Mouse (Mus musculus) forebrain, embryonic 14.5 days (tissue): ENCODE measurements at regions not wholly inside any gene's neighbourhood (a gene's known extent, or its start where the extent isn't known, plus 50 kb on each side); places are given as distances from the start of the nearest gene placed in this dataset.
A peak's percentile ranks its signal among the peaks of the same experiment; 100 is the strongest.

Experiments used
- ATAC-seq: fragments of 200-750 bp; cut with Nextera tagmentation; 2 replicates; pipeline ENCODE4 v1.8.0; 2017; ENCODE audit warnings: mild to moderate bottlenecking, moderate library complexity
- DNase-seq: peaks from one replicate; pipeline ENCODE4 v3.0.0-alpha.2; 2015; ENCODE audit warnings: low spot score
- H3K27ac ChIP-seq: fragments of 300-500 bp; sonication (generic); 2 replicates; pipeline ENCODE4 v1.5.1; 2014; ENCODE audit warnings: low read depth, mild to moderate bottlenecking, control low read depth, low read length, moderate library complexity
- H3K27me3 ChIP-seq: fragments of 300-500 bp; sonication (generic); replicated peaks from 2 replicates; pipeline ENCODE4 v1.6.1; 2014; ENCODE audit warnings: low read length, control low read depth, mixed read lengths; ENCODE audit not compliant: control insufficient read depth, insufficient read depth
- H3K36me3 ChIP-seq: fragments of 300-500 bp; sonication (generic); 2 replicates; pipeline ENCODE4 v1.6.1; 2014; ENCODE audit warnings: low read length, control low read depth; ENCODE audit not compliant: control insufficient read depth, insufficient read depth
- H3K4me1 ChIP-seq: fragments of 300-500 bp; sonication (generic); 2 replicates; pipeline ENCODE4 v1.6.1; 2014; ENCODE audit warnings: antibody characterized with exemption, low read length, control low read depth; ENCODE audit not compliant: control insufficient read depth, insufficient read depth
- H3K4me2 ChIP-seq: fragments of 300-500 bp; sonication (generic); 2 replicates; pipeline ENCODE4 v1.6.1; 2014; ENCODE audit warnings: mild to moderate bottlenecking, control low read depth, low read length
- H3K4me3 ChIP-seq: fragments of 300-500 bp; sonication (generic); 2 replicates; pipeline ENCODE4 v1.5.1; 2014; ENCODE audit warnings: low read depth, low read length, control low read depth
- H3K9ac ChIP-seq: fragments of 300-500 bp; sonication (generic); 2 replicates; pipeline ENCODE4 v1.6.1; 2014; ENCODE audit warnings: mild to moderate bottlenecking, low read length, control low read depth, moderate library complexity
- H3K9me3 ChIP-seq: fragments of 300-500 bp; sonication (generic); replicated peaks from 2 replicates; pipeline ENCODE4 v1.6.1; 2016; ENCODE audit warnings: low read length, control low read depth, mixed read lengths; ENCODE audit not compliant: control insufficient read depth
- WGBS: fragments of 180-500 bp; shearing (Covaris S2); extraction: QIAGEN DNeasy Blood & Tissue Kit; methylation state at CpG from one replicate; pipeline ENCODE4 v1.1.7; 2014; 5-methylcytosine and 5-hydroxymethylcytosine counted together

DNA sequence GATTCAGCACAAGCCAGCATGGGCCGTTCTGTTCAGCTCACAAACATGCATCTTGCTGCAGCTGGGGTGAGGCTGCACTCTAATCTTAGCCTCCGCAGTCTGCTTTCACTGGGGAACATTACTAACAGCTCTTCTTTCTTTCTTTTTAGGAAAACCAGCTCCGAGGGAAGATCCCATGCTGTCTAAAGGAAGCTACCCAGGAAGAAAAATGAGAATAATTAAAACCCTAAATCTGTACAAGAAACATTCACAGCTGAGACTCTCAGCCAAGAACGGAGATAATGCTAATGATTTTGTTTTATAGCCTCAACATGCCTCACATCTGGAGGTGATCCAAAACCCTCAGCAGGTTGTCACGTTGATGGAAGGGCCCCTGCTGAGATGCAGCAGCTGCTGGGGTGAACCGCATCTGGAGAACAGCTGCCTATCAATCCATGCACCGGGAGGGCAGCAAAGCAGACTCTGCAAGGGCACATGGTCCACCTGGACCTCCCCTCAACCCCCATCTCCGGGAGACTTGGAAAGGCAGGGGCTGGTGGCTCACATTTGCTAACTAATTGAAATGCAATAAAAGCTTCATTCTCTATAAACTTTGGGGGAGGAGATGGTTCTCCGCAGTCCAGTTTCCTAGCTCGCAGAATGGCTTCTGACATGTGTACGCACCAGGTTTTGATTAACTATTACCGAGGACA is 359.3 kb downstream of the Synb start:
- H3K4me1 ChIP-seq, result peaks cover 16% of the 10 kb centered on the region
- DNase-seq, result peak; percentile 76
- H3K9me3 ChIP-seq, result no peaks in the 10 kb centered on the region
- H3K27me3 ChIP-seq, result no peaks in the 10 kb centered on the region
- peak; percentile 76 for ATAC-seq
- H3K4me3 ChIP-seq, result no peak overlapping the region
- no peaks in the 10 kb centered on the region for H3K36me3 ChIP-seq
- H3K9ac ChIP-seq, result 0 out of 2 replicates have a peak overlapping the region, but pooled peaks have one; percentile 17
- H3K4me2 ChIP-seq, result peak overlapping the region; percentile 22; the same call in 1 of the 2 replicates
- H3K27ac ChIP-seq, result peak overlapping the region; percentile 3; the same call in 1 of the 2 replicates
- 19% methylated on average over 12 of the region's 12 CpGs for WGBS

DNA sequence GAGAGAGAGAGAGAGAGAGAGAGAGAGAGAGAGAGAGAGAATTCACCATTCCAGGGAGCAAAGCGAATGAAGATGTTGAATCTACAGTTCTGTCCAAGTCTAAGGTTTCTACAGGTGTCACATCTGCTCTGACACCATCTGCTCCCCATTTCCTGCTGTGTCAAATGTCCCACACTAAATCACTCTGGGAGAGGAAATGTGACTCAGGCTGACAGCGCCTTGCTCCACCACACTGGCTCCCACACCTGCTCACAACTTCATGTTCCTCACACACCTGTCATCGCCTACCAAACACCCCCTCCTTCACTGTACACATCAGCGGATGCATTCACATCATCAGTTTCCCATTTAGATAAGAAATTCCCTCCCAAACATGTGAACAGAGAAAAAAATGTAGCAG is 366.3 kb downstream of the Synb start:
- no peaks in the 10 kb centered on the region for H3K9me3 ChIP-seq
- no peak overlapping the region for H3K4me2 ChIP-seq
- ATAC-seq, result no peak
- no peak for DNase-seq
- H3K27ac ChIP-seq, result no peak overlapping the region
- no peak overlapping the region for H3K4me3 ChIP-seq
- H3K4me1 ChIP-seq, result peaks cover 5% of the 10 kb centered on the region
- no peak overlapping the region for H3K9ac ChIP-seq
- no peaks in the 10 kb centered on the region for H3K36me3 ChIP-seq
- H3K27me3 ChIP-seq, result no peaks in the 10 kb centered on the region
- WGBS, result 83% methylated on average over 4 of the region's 4 CpGs

DNA sequence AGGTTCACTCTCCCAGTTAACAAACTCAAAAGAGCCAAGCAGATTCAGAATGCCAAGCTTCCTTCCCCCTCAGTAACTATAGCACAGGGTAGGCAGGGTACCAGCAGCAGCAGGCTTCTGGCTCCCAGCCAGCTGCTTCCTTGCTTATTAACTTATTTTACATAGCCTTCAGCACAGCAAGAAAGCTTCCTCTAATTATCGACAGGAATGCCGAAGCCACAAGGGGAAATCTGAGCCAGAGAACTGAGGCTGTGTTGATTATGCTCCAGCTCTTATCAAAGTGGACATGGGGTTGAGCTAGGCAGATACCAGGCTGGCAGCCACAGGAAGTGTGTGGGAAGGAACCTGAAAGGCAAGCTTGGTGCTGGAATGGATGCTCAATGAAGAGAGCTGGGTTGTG is 371.0 kb downstream of the Synb start:
- Histone ChIP-seq H3K27ac (peak overlapping the region; percentile 63; the same call in 1 of the 2 replicates), H3K36me3 (no peaks in the 10 kb centered on the region), H3K4me2 (no peak overlapping the region), H3K9me3 (no peaks in the 10 kb centered on the region), H3K4me1 (peaks cover 13% of the 10 kb centered on the region), H3K27me3 (no peaks in the 10 kb centered on the region), H3K9ac (no peak overlapping the region), H3K4me3 (no peak overlapping the region)
- 0% methylated on average over 2 of the region's 2 CpGs for WGBS
- DNase-seq, result peak; percentile 97
- ATAC-seq, result peak; percentile 98

GRCm38 (mm10) chr14:68922035-68922434 is 372.1 kb downstream of the Synb start:
- ATAC-seq (no peak), DNase-seq (no peak)
- Histone ChIP-seq H3K4me1 (peaks cover 13% of the 10 kb centered on the region), H3K36me3 (no peaks in the 10 kb centered on the region), H3K27me3 (no peaks in the 10 kb centered on the region), H3K9ac (no peak overlapping the region), H3K4me2 (no peak overlapping the region), H3K4me3 (no peak overlapping the region), H3K27ac (no peak overlapping the region), H3K9me3 (no peaks in the 10 kb centered on the region)
- WGBS, result 53% methylated on average over 2 of the region's 2 CpGs

DNA sequence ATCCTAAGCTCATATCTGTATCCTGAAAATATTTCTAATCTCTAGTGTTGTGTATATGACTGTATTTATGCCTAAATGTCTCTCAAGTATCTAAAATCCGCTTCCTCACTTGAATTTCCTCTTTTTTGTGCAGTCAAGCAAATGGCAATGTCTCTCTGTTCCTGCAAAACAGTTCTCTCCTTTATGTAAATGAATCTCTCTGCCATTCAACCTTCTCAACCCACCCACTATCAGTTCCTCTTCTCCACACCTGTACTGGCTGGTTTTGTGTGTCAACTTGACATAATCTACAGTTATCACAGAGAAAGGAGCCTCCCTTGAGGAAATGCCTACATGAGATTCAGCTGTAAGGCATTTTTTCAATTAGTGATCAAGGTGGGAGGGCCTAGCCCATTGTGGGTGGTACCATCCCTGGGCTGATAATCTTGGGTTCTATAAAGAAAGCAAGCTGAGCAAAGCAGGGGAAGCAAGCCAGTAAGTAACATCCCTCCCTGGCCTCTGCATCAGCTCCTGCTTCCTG is 375.5 kb downstream of the Synb start:
- no peaks in the 10 kb centered on the region for H3K9me3 ChIP-seq
- no peaks in the 10 kb centered on the region for H3K36me3 ChIP-seq
- peaks cover 13% of the 10 kb centered on the region for H3K4me1 ChIP-seq
- no peaks in the 10 kb centered on the region for H3K27me3 ChIP-seq
- no peak overlapping the region for H3K27ac ChIP-seq
- DNase-seq (no peak), ATAC-seq (no peak)
- H3K9ac ChIP-seq, result no peak overlapping the region
- 78% methylated on average over 1 of the region's 1 CpGs for WGBS
- H3K4me2 ChIP-seq, result no peak overlapping the region
- H3K4me3 ChIP-seq, result no peak overlapping the region

DNA sequence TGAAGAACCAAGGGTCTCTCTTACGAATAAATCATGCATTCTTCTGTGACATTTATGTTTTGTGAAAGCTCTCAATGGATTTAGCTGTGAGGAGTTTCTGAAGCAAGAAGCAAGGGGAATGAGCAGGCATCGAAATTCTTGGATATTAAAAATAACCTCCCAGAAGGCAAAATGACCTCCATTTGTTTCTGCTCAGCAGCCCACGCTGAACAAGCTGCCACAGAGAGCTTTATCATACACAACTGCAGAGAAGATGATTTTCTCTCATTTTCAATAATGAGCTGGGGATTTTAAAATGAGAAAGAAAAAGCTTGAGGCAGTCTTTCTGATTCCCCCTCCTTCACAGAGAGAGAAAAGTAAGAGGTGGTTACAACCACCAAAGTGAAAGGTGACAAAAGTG is 394.2 kb downstream of the Synb start:
- Histone ChIP-seq H3K27me3 (no peaks in the 10 kb centered on the region), H3K9ac (no peak overlapping the region), H3K4me1 (no peaks in the 10 kb centered on the region), H3K9me3 (no peaks in the 10 kb centered on the region), H3K36me3 (no peaks in the 10 kb centered on the region), H3K27ac (no peak overlapping the region), H3K4me2 (no peak overlapping the region), H3K4me3 (no peak overlapping the region)
- no peak for DNase-seq
- 82% methylated on average over 3 of the region's 3 CpGs for WGBS
- no peak for ATAC-seq

GRCm38 (mm10) chr14:68877171-68877570 is 416.9 kb downstream of the Synb start:
- H3K4me3 ChIP-seq, result no peak overlapping the region
- H3K27ac ChIP-seq, result no peak overlapping the region
- no peaks in the 10 kb centered on the region for H3K4me1 ChIP-seq
- H3K9me3 ChIP-seq, result no peaks in the 10 kb centered on the region
- H3K4me2 ChIP-seq, result no peak overlapping the region
- H3K36me3 ChIP-seq, result no peaks in the 10 kb centered on the region
- DNase-seq, result peak; percentile 72
- no peak for ATAC-seq
- no peak overlapping the region for H3K9ac ChIP-seq
- WGBS, result 41% methylated on average over 4 of the region's 4 CpGs
- H3K27me3 ChIP-seq, result no peaks in the 10 kb centered on the region

DNA sequence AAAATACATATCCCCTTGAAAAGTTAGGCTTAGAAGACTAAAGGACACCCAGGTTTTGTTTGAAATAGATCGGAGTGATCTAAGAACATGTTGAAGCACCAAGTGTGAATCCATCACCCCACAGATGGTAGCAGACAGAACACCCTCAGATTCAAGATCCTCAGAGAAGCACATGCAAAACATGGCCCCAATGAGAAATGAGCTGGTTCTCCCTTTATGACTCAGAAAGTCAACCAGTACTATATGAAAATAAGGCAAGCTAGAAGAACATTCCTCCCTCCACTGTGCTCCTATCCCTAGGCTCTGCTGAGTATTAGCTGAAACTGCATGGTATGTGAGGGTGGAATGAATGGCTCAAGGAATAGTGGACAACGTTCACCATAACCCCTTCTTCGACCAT is 433.0 kb downstream of the Synb start:
- WGBS, result 92% methylated on average over 3 of the region's 3 CpGs

GRCm38 (mm10) chr14:68857948-68858347 is 436.2 kb downstream of the Synb start:
- no peaks in the 10 kb centered on the region for H3K4me1 ChIP-seq
- H3K36me3 ChIP-seq, result no peaks in the 10 kb centered on the region
- no peak overlapping the region for H3K4me3 ChIP-seq
- DNase-seq (no peak), ATAC-seq (no peak)
- no peak overlapping the region for H3K4me2 ChIP-seq
- H3K27ac ChIP-seq, result no peak overlapping the region
- 89% methylated on average over 1 of the region's 1 CpGs for WGBS
- no peaks in the 10 kb centered on the region for H3K27me3 ChIP-seq
- H3K9ac ChIP-seq, result no peak overlapping the region
- peaks cover 3% of the 10 kb centered on the region; the same call in 1 of the 2 replicates for H3K9me3 ChIP-seq

More for the DNA sequence above, 433.0 kb downstream of the Synb start:
- peaks cover 3% of the 10 kb centered on the region; the same call in 1 of the 2 replicates for H3K9me3 ChIP-seq
- no peaks in the 10 kb centered on the region for H3K36me3 ChIP-seq
- H3K4me3 ChIP-seq, result no peak overlapping the region
- H3K4me2 ChIP-seq, result no peak overlapping the region
- no peaks in the 10 kb centered on the region for H3K4me1 ChIP-seq
- ATAC-seq, result no peak
- DNase-seq, result no peak
- H3K27me3 ChIP-seq, result no peaks in the 10 kb centered on the region
- H3K27ac ChIP-seq, result no peak overlapping the region
- no peak overlapping the region for H3K9ac ChIP-seq
